Mouse (Mus musculus): ENCODE data around the gene Galnt13.

- TF ChIP-seq CTCF (IDR thresholded peaks at IDR 0.05; ENCODE audit: extremely low read depth, insufficient read depth, insufficient read length, insufficient replicate concordance) (no peak), POLR2A (IDR thresholded peaks at IDR 0.05; ENCODE audit: low read depth, low read length) (no peak)
These were observed 507.3 kb downstream of the Galnt13 start for GRCm38 (mm10) chr2:54943386-54943785.

Measured in spleen, adult 2 months (tissue).